Mouse (Mus musculus) thymus, adult 18-20 months (tissue): ENCODE data around the gene Trim71.

Experiments used
- DNase-seq, 2 experiments: peaks; one replicate each; pipeline ENCODE4 v3.0.0; 2022; ENCODE audit warnings: mixed read lengths in 2 of 2

Gene Trim71

GRCm38 (mm10) chr9:114563761-114564606 is at the start of gene Trim71:
TSS of gene Trim71 (minus strand) at chr9:114564369.
- DNase-seq: no peak

- peak; percentile 55 to 66 for DNase-seq
Observed at GRCm38 (mm10) chr9:114613026-114613425, 48.9 kb upstream of the Trim71 start.

- DNase-seq: no peak
Observed at GRCm38 (mm10) chr9:114612566-114612965, 48.4 kb upstream of the Trim71 start.

- DNase-seq: no peak
Observed at GRCm38 (mm10) chr9:114610266-114610665, 46.1 kb upstream of the Trim71 start.

DNA sequence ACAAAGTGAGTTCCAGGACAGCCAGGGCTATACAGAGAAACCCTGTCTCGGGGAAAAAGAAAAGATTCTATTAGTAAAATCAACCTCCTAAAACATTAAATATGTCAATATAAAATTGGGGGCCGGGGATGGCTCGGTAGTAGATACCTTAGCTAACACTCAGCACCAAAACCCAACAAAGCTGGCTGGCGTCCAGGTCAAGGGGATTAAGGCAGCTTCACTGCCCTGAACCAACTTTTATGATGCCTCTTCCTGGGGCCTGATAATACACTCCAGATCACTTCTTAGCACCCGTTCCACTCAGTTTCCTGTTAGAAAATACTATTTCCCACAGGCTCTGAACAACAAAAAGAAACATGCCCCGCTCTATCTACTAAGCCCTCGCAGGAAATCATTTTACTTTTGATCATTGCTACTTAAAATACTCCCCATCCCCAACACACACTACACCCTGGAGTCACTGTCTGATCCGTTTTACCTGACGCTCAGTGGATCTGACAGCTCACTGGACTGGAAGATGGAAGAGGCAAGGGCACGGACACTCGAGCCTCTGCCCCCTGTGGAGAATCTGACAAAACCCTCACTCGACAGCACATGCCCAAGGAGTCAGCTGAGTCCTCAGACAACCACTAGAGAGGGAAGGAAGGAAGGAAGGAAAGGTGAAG is 39.8 kb upstream of the Trim71 start:
- no peak for DNase-seq

- no peak for DNase-seq
Observed at GRCm38 (mm10) chr9:114601096-114601495, 36.9 kb upstream of the Trim71 start.

DNA sequence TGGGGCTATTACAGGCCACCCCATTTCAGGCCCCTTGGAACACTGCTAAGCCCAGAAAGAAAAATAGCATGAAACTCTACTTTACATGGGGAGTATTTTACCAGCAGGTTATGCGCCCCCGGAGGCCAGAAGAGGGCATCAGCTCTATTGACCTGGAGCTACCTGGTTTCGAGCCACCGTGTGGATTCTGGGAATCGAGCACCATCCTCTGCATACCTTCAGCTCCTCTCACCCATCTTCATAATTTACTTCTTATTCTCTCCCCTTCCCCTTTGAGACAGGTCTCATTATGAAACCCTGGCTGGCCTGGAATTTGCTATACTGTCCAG is 20.8 kb upstream of the Trim71 start:
- DNase-seq: no peak

DNA sequence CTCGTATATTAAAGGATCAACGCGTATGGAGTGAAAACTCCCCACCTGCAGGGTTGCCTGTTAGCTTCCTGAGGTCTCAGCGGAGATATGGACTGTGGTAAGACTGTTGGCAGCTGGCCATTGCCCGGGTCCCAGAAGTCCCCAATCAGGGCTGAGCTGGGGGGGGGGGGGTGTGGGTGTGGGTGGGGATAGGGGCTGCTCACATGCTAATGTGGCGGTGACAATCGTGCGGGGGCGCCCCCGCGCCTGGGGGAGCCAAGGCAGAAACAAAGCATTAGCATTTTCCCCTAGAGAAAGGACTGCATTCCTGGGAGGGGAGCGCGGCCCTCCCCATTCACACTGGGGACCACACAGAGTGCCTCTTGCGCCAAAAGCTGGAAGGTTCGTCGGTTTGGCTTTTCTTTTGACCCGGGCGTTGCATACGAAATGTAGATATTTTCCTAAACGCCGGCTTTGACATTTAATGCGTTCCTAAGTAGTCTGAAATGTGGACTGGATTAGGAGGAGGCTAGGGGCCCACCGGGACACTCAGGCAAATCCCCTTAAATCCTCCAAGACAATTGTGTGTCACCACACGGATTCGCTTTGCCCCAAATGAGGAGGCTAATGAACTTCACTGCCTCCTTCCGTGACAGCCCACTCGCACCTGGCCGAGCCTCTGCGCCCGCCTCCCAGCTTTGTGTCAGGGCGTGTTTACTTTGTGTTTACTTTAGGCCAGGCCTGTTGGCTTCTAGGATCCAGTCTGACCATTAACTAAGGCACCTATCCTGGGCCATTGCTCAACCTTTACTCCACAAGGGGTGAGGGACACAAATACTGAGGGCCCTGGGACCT is 20.2 kb upstream of the Trim71 start:
- DNase-seq: no peak

- DNase-seq: peak; percentile 21 to 27
Observed at GRCm38 (mm10) chr9:114583812-114584182, 19.6 kb upstream of the Trim71 start.

GRCm38 (mm10) chr9:114578646-114579045 is 14.5 kb upstream of the Trim71 start:
- DNase-seq: no peak

- no peak for DNase-seq
Observed at GRCm38 (mm10) chr9:114576001-114576400, 11.8 kb upstream of the Trim71 start.

- no peak for DNase-seq
Observed at GRCm38 (mm10) chr9:114573528-114573927, 9.4 kb upstream of the Trim71 start.

DNA sequence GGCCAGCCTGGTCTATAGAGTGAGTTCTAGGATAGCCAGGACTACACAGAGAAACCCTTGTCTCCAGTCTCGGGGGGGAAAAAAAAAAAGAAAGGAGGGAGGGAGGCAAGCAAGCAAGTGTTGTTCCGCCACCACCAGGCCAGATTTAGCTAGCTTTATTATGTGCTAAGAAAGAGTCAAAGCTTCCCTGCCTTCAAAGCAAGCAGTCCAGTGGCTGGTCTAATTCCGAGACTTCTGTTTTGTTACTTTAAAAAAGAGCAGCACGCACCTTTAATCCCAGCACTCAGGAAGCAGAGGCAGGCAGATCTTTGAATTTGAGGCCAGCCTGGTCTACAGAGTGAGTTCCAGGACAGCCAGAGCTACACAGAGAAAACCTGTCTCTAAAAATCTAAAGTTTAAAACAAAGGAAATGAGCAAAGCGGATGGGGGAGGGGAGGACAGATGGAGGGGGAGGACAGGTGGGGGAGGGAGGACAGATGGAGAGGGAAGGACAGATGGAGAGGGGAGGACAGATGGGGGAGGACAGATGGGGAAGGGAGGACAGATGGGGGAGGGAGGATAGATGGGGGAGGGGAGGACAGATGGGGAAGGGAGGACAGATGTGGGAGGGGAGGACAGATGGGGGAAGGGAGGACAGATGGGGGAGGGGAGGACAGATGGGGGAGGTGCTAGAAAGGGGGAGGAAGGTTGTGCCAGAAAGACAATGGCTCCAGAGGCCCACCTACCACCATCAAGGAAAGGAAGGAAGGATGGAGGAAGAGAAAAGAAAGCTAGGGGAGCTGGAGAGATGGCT is 4.7 kb upstream of the Trim71 start:
- no peak for DNase-seq

DNA sequence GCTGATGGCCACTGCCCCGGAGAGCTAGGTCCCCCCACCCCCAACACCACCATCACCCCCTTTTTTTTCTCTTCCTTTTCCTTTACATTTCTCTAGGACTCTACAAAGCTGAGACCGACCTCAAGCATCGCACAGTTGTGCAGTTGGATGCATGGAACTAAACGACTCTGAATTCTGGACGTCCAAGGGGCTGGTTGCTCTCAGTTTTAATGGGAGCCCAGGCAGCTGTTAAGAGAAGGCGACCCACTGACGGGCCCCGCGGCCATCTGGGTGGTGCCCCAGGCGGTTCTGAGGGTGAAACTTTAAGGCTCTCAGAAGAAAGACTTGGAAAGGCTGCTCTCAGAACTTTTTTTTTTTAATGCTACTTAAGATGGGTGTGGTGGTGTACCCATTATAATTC is 498 bp upstream of the Trim71 start:
- no peak for DNase-seq

GRCm38 (mm10) chr9:114562919-114563751 is 1.0 kb downstream of the Trim71 start:
- no peak for DNase-seq

GRCm38 (mm10) chr9:114562031-114562918 is 1.9 kb downstream of the Trim71 start:
- no peak for DNase-seq

DNA sequence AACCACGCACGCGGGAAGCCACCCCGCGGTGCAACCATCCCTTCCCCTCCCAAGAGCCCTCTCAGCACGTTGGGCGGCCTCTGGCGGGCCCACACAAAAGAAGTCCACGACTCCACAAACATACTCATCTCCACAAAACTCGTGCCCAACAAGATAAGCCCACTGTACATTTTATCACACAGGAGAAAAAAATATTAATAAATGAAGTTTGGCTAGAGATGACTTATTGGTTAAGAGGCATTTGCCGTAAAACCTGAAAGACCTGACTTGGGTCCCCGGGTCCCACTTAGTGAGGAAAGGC is 2.5 kb downstream of the Trim71 start:
- DNase-seq: no peak

DNA sequence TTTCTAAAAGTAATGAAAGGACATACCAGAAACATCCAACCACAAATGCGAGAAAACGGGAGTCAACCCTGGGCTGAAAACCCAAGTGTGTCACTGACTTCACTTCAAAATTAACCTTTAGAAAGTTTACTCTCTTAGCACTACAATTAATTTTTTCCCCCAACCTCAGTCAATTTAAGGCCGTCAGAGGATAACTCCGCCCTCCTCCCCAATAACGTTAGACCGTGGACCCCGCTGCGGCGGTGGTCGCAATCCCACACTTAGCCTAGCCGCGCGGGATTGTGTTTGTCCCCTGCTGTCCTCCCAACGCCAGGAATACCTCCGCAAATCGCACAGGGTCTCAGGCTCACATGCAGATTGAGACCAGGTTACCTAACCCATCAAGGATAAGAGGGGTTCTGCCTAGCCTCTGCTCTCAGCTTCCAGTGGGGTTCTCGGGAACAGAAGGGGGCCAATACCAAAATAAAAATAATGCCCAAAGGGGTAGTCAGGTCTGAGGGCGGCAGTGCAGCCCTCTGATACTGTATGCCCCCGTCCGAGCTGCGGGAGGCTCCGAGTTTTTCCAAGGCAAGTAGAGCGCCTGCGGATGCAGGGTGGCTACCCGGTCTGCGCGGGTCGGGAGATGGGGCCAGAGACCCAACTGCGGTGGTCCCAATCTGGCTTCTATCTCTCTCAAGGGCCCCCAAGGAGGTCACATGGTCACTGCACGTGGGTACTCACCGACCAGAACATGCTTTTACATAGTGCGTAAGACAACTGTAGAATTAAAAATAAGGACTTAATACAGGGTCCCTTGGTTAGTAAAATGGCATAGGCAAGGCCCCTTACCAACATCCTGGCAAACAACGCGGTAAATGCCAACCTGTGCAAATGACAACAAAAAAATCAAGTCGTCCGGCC is 3.1 kb downstream of the Trim71 start:
- DNase-seq: no peak

DNA sequence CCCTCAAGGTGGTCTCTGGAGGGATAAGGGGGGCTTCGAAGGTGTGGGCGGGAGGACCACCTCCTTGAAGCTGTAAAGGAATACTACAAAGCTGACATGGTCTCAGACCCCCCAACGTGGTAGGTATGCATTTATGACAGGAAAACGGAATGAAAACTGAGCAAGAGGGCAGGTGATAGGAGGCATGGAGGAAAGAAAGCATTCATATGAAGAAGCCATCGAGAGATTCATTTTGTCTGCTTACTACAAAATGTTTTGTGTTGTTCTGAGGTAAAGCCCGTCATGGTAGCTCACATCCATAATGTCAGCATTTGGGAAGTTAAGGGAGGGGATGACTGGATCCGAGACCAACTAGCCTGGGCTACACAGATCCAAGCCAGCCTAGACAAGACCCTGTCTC is 4.0 kb downstream of the Trim71 start:
- DNase-seq: no peak

GRCm38 (mm10) chr9:114557086-114557485 is 7.1 kb downstream of the Trim71 start:
- DNase-seq: no peak
